Mouse (Mus musculus): ENCODE measurements around the gene Entpd5. TPM values are rescaled to one million over a fixed set of nuclear protein-coding genes. Genes with fewer than 3 reads are reported as not detected.

The Entpd5 gene
- total RNA-seq, 2 experiments from 2014 or later = 77.4 to 111 TPM

DNA sequence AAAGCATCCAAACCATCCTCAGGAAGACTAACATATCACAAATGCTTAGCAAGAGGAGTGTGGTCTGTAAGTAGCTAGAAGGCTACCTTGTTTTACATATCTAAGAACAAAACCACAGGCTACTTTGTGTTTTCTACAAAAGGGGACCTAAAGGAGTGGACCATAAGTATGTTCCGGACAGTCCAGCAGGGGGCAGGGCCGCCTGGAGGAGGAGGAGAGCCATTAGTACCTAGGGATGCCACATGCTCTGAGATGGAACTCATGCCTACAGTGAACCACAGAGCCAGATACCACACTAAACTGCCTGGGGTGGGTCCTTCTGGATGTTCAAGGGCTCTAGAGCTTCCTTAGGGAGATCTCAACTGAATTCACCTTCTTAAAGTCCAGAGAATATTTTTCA is 61.6 kb downstream of the Entpd5 start:
- no peak for DNase-seq (ENCODE audit: low spot score in 2 of 2)

DNA sequence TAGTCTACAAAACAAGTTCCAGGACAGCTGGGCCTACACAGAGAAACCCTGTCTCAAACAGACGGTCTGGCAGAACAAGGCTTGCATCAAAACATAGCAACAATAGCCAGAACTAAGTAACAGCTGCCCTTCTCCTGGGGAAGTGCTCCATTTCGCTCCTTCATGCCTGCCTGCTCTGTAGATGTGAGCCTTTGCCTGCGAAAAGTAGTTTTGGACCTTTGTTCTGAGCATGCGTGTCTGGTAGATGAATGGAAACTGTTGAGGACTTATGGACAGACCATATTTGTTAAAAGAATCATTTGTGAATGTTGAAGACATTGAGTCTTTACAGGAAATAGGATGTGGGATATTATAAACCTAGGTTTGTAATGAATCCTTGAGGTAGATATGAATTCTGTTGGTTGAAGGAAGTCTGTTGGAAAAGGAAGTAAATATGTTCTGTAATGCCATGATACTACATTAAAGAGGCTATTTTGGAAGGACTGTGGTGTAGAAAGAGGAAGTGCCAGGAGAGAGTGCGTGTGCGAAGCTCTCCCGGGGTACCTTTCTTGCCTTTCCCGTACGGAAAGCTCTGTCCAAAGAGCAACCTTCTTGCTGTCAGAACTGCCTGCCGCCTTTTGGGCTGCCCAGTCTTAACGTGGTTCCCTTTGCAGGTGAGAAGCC is 71.7 kb downstream of the Entpd5 start:
- no peak for DNase-seq (ENCODE audit: low spot score in 2 of 2)

DNA sequence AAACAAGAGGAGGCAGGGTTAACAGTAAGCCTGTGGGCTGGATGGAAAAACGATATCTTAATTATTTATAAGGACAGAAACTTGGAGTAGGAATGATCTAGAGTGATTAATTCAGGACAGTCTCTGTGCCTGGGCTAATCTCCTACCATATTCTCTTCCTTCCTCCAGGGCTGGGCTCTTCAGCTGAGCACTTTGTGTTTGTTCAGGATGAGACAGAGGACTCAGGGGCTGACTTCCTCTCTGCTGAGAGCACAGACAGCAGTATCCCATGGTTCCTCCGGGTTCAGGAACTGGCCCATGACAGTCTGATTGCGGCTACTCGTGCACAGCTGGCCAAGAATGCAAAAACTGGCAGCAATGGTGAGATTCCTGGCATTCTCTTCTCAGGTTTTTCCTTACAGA is 81.7 kb downstream of the Entpd5 start:
- no peak for DNase-seq (ENCODE audit: low spot score in 2 of 2)

Other genes with a start within 250 kb of the Entpd5 start
- 10 to 100 TPM; 17.5 to 20.6 TPM for gene Elmsan1, start 190.1 kb downstream of the Entpd5 start, total RNA-seq (2021)
- 100 to 1,000 TPM in 1 of 2 experiments, 10 to 100 TPM in 1; 82.5 to 110 TPM for gene Ptgr2, start 123.8 kb downstream of the Entpd5 start, total RNA-seq (2021)
- 10 to 100 TPM; 31.9 to 40.8 TPM for gene Zfp410, start 92.2 kb downstream of the Entpd5 start, total RNA-seq (2021)
- gene Coq6, start 47.4 kb downstream of the Entpd5 start, total RNA-seq (2021) = 10 to 100 TPM; 67.4 to 80.8 TPM
- 1 to 10 TPM; 3.2 to 4.5 TPM for gene Fam161b, start 47.2 kb downstream of the Entpd5 start, total RNA-seq (2021)
- 1 to 10 TPM; 1.4 to 1.5 TPM for gene Bbof1, start within 50 bp of the Entpd5 start, total RNA-seq (2021)
- 10 to 100 TPM; 14.3 to 20.2 TPM for gene Rnf113a2, start 8.2 kb upstream of the Entpd5 start, total RNA-seq (2021)
- gene Aldh6a1, start 42.0 kb upstream of the Entpd5 start, total RNA-seq (2021) = 100 to 1,000 TPM; 209 to 223 TPM
- gene Lin52, start 42.4 kb upstream of the Entpd5 start, total RNA-seq (2021) = 10 to 100 TPM; 15.6 to 15.9 TPM
- not detected for gene Vsx2, start 160.7 kb upstream of the Entpd5 start, total RNA-seq (2021)
- gene Abcd4, start 208.4 kb upstream of the Entpd5 start, total RNA-seq (2021) = 10 to 100 TPM; 11.8 to 12.1 TPM
- gene Vrtn, start 232.0 kb upstream of the Entpd5 start, total RNA-seq (2021) = not detected

Data from adrenal gland, adult 18-20 months (tissue).